Mouse (Mus musculus) brown adipose tissue, adult 24 weeks (tissue): ENCODE measurements around the gene Rasgrf2. TPM values are rescaled to one million over a fixed set of nuclear protein-coding genes. Genes with fewer than 3 reads are reported as not detected.
"Not testable (repeated sequence)": the region's sequence is repeated elsewhere in the genome, so short reads cannot be mapped to it uniquely, and the experiment has no call there.

Experiments used
- H3K27ac ChIP-seq: fragments of 200-500 bp; replicated peaks from 2 replicates; pipeline ENCODE4 v1.5.1; 2012; ENCODE audit warnings: low read depth, mild to moderate bottlenecking, low read length
- H3K4me1 ChIP-seq: fragments of 200-500 bp; 2 replicates; pipeline ENCODE4 v1.6.1; 2012; ENCODE audit warnings: low read length, mixed read lengths; ENCODE audit not compliant: control insufficient read depth, insufficient read depth, insufficient read length
- H3K4me3 ChIP-seq: fragments of 200-500 bp; 2 replicates; pipeline ENCODE4 v1.5.1; 2012; ENCODE audit warnings: low read depth, mild to moderate bottlenecking, low read length, moderate library complexity; ENCODE audit not compliant: insufficient read depth
- polyA plus RNA-seq: library from polyadenylated mRNA; stranded (reverse); fragments of >200 nt; gene quantifications from 2 replicates; pipeline ENCODE4 v1.2.4, GENCODE M21; 2012; ENCODE audit not compliant: missing spikeins, insufficient read depth, insufficient read length

Gene Rasgrf2
- polyA plus RNA-seq: 4.5 and 7.2 TPM in 2 replicates

GRCm38 (mm10) chr13:92131384-92132150, at the start of gene Rasgrf2:
TSS of gene Rasgrf2 (minus strand) at chr13:92131656.
- peak within 1 kb of the TSS; percentile 70 for H3K4me3 ChIP-seq
- peak within 1 kb of the TSS; percentile 41 for H3K27ac ChIP-seq
- H3K4me1 ChIP-seq: peaks cover 4% of the 10 kb centered on the region

GRCm38 (mm10) chr13:92172686-92173085, 41.2 kb upstream of the Rasgrf2 start:
- not testable (repeated sequence) for H3K4me1 ChIP-seq, H3K4me3 ChIP-seq, H3K27ac ChIP-seq

GRCm38 (mm10) chr13:92150551-92150950, 19.1 kb upstream of the Rasgrf2 start:
- H3K4me1 ChIP-seq: peaks cover 2% of the 10 kb centered on the region; the same call in 1 of the 2 replicates

GRCm38 (mm10) chr13:92148858-92149257, 17.4 kb upstream of the Rasgrf2 start:
- H3K4me1 ChIP-seq: peaks cover 2% of the 10 kb centered on the region; the same call in 1 of the 2 replicates
- H3K4me3 ChIP-seq: no peak overlapping the region
- no peak overlapping the region for H3K27ac ChIP-seq

More at GRCm38 (mm10) chr13:92150551-92150950, 19.1 kb upstream of the Rasgrf2 start:
- Histone ChIP-seq H3K4me3 (no peak overlapping the region), H3K27ac (no peak overlapping the region)

GRCm38 (mm10) chr13:92134792-92135191, 3.3 kb upstream of the Rasgrf2 start:
- H3K4me3 ChIP-seq: no peak overlapping the region
- no peak overlapping the region for H3K27ac ChIP-seq
- peaks cover 2% of the 10 kb centered on the region for H3K4me1 ChIP-seq

GRCm38 (mm10) chr13:92132599-92132998, 1.1 kb upstream of the Rasgrf2 start:
- Histone ChIP-seq H3K27ac (no peak overlapping the region), H3K4me1 (peaks cover 4% of the 10 kb centered on the region), H3K4me3 (no peak overlapping the region)

GRCm38 (mm10) chr13:92130994-92131383, 467 bp downstream of the Rasgrf2 start:
- peak overlapping the region; percentile 10; the same call in 1 of the 2 replicates for H3K27ac ChIP-seq
- H3K4me1 ChIP-seq: peaks cover 6% of the 10 kb centered on the region
- peak overlapping the region; percentile 70 for H3K4me3 ChIP-seq

GRCm38 (mm10) chr13:92129877-92130276, 1.6 kb downstream of the Rasgrf2 start:
- H3K27ac ChIP-seq: peak overlapping the region; percentile 41; the same call in 1 of the 2 replicates
- peaks cover 5% of the 10 kb centered on the region; the same call in 1 of the 2 replicates for H3K4me1 ChIP-seq
- H3K4me3 ChIP-seq: peak overlapping the region; percentile 70

- H3K4me3 ChIP-seq: no peak overlapping the region
- H3K4me1 ChIP-seq: peaks cover 6% of the 10 kb centered on the region; the same call in 1 of the 2 replicates
- no peak overlapping the region for H3K27ac ChIP-seq
Observed at GRCm38 (mm10) chr13:92125902-92126301, 5.6 kb downstream of the Rasgrf2 start.

GRCm38 (mm10) chr13:92119623-92120022, 11.8 kb downstream of the Rasgrf2 start:
- no peak overlapping the region for H3K4me3 ChIP-seq
- peaks cover 10% of the 10 kb centered on the region for H3K4me1 ChIP-seq
- H3K27ac ChIP-seq: no peak overlapping the region

- H3K4me3 ChIP-seq: no peak overlapping the region
- H3K4me1 ChIP-seq: peaks cover 8% of the 10 kb centered on the region
- H3K27ac ChIP-seq: peak overlapping the region; percentile 23; the same call in 1 of the 2 replicates
Observed at GRCm38 (mm10) chr13:92114076-92114475, 17.4 kb downstream of the Rasgrf2 start.

GRCm38 (mm10) chr13:92108237-92108636, 23.2 kb downstream of the Rasgrf2 start:
- Histone ChIP-seq H3K27ac (peak overlapping the region; percentile 98), H3K4me3 (no peak overlapping the region), H3K4me1 (peaks cover 25% of the 10 kb centered on the region)

GRCm38 (mm10) chr13:92104259-92104658, 27.2 kb downstream of the Rasgrf2 start:
- peaks cover 36% of the 10 kb centered on the region for H3K4me1 ChIP-seq
- H3K27ac ChIP-seq: peak overlapping the region; percentile 82; the same call in 1 of the 2 replicates
- H3K4me3 ChIP-seq: no peak overlapping the region

- Histone ChIP-seq H3K27ac (no peak overlapping the region), H3K4me1 (peaks cover 31% of the 10 kb centered on the region), H3K4me3 (no peak overlapping the region)
Observed at GRCm38 (mm10) chr13:92098484-92098883, 33.0 kb downstream of the Rasgrf2 start.

- peak overlapping the region; percentile 92 for H3K27ac ChIP-seq
- H3K4me3 ChIP-seq: no peak overlapping the region
- H3K4me1 ChIP-seq: peaks cover 20% of the 10 kb centered on the region
Observed at GRCm38 (mm10) chr13:92095131-92096090, 36.0 kb downstream of the Rasgrf2 start.
